Mouse (Mus musculus) embryonic fibroblast, embryonic 13.5 days (primary cell): ENCODE results near the gene Thap7.

Experiments
- CTCF ChIP-seq: IDR thresholded peaks from 2 replicates; pipeline ENCODE4 v1.5.1; 2011; ENCODE audit warnings: mild to moderate bottlenecking, control low read depth, low read length, moderate library complexity, borderline replicate concordance; ENCODE audit not compliant: insufficient read depth
- POLR2A ChIP-seq: IDR thresholded peaks from 2 replicates; pipeline ENCODE4 v1.6.1; 2011; ENCODE audit warnings: low read depth, mild to moderate bottlenecking, control low read depth, low read length, moderate library complexity

GRCm38 (mm10) chr16:17530640-17531288 lies at the start of gene Thap7:
- TF ChIP-seq POLR2A (peak; percentile 87), CTCF (no peak)
